Mouse (Mus musculus) macrophage (primary cell): ENCODE results near the gene Cib1. TPM values are rescaled to one million over a fixed set of nuclear protein-coding genes. Genes with fewer than 3 reads are reported as not detected.
A peak's percentile ranks its signal among the peaks of the same experiment; 100 is the strongest.

Experiments
- H3K27ac ChIP-seq: fragments of 350-480 bp; formaldehyde crosslinking; 2 replicates; pipeline ENCODE4 v1.9.0; 2021
- H3K36me3 ChIP-seq: fragments of 350-480 bp; formaldehyde crosslinking; 2 replicates; pipeline ENCODE4 v1.9.0; 2021; ENCODE audit errors: inconsistent target
- H3K4me3 ChIP-seq: fragments of 350-480 bp; formaldehyde crosslinking; 2 replicates; pipeline ENCODE4 v1.9.0; 2021; ENCODE audit errors: inconsistent target
- H3K79me2 ChIP-seq: fragments of 350-480 bp; formaldehyde crosslinking; 2 replicates; pipeline ENCODE4 v1.9.0; 2021; ENCODE audit errors: inconsistent target
- WGBS: methylation state at CpG from one replicate; pipeline ENCODE4 v1.1.7; 2026; ENCODE audit warnings: inconsistent platforms; ENCODE audit not compliant: missing documents; 5-methylcytosine and 5-hydroxymethylcytosine counted together
- polyA plus RNA-seq: library from polyadenylated mRNA; stranded (reverse); fragments of 250-400 nt; gene quantifications from 3 replicates; pipeline ENCODE4 v1.2.4, GENCODE M21; 2018; ENCODE audit warnings: inconsistent platforms
- total RNA-seq, 78 experiments: library from RNA; depleted of rRNA; stranded (reverse); fragments of 250-400 nt; gene quantifications; 1 replicate in 9 of 78; 2 replicates in 24 of 78; 3 replicates in 43 of 78; 4 replicates in 2 of 78; pipeline ENCODE4 v1.2.4; 2018; ENCODE audit warnings: inconsistent platforms in 56 of 78

Cib1 gene
- total RNA-seq (2018; cell fraction: chromatin; rRNA removed) = 10 to 100 TPM in 21 of 26 experiments, 1 to 10 TPM in 5; 5.4 to 28.8 (median 16.3) TPM
- 10 to 100 TPM; 52.6 to 88.8 (median 69.8) TPM for total RNA-seq (2018; cell fraction: cytosol; rRNA removed)
- total RNA-seq (2018; cell fraction: nucleus; rRNA removed) = 10 to 100 TPM in 25 of 26 experiments, 1 to 10 TPM in 1; 9.3 to 41.7 (median 23.8) TPM
- 28.5 to 81.1 TPM (median 68.2 TPM) in 3 replicates for polyA plus RNA-seq

DNA sequence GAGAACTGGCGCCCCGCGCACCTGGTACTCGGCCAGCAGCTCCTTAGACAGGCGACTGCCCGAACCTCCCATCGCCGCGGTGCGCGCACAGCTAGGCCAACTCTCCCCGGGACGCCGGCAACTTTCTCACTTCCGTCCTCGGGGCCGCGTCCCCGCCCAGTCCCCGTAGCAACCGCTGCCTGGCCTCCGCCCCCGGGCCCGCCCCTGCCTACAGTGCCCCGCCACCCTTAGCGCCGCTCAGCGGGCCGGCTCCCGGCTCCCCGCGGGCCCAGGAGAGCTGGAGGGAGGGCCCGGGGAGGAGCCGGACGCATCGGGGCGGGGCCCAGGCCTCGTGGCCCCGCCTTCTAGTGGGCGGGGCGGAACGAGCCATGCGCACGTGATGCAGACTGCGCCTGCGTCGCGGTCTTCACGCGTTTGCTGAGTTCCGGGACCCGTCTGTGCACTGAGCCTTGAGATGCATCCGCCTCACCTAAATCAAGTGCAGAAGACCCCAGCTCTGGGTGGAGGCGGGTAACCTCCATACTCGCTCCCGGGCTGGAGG lies at the start of gene Cib1, which contains the start of gene Gdpgp1:
Gene Cib1 (minus strand): TSS at position 325 of the 541 bp plus-strand sequence.
Gene Gdpgp1 (plus strand): TSS at position 377 of the 541 bp plus-strand sequence.
- peaks cover 13% of the 10 kb centered on the region; the same call in 1 of the 2 replicates for H3K36me3 ChIP-seq
- peak within 1 kb of the TSS; percentile 37 for H3K27ac ChIP-seq
- H3K4me3 ChIP-seq = peak within 1 kb of the TSS; percentile 90
- H3K79me2 ChIP-seq = peaks cover 50% of the 10 kb centered on the region
- WGBS = under 1% methylated on average over 48 of the region's 56 CpGs

DNA sequence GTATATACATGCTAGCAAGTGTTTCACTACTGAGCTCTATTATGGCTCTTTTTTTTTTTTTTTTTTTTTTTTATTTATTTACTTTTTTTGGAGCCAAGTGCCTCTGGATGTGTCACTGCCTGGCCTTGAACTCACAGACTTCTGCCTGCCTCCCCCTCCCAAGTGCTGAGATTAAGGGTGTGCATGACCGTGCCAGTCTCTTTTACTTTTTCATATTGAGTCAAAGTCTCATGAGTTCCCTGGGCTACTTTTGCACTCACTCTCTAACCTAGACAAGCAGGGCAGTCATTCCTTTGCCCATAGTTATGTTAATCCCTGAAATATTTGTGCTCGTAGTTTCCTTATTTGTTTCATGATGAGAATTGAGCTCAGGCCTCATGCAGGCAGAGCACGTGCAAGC lies 49.0 kb upstream of the Cib1 start:
- WGBS = 94% methylated on average over 3 of the region's 3 CpGs
- no peak overlapping the region for H3K4me3 ChIP-seq
- H3K27ac ChIP-seq = no peak overlapping the region
- H3K36me3 ChIP-seq = peaks cover 79% of the 10 kb centered on the region
- H3K79me2 ChIP-seq = no peaks in the 10 kb centered on the region

GRCm38 (mm10) chr7:80280998-80281397 lies 48.4 kb upstream of the Cib1 start:
- Histone ChIP-seq H3K36me3 (peaks cover 79% of the 10 kb centered on the region), H3K27ac (no peak overlapping the region), H3K4me3 (no peak overlapping the region), H3K79me2 (no peaks in the 10 kb centered on the region)
- whole genome bisulfite sequencing = 94% methylated on average over 2 of the region's 2 CpGs

DNA sequence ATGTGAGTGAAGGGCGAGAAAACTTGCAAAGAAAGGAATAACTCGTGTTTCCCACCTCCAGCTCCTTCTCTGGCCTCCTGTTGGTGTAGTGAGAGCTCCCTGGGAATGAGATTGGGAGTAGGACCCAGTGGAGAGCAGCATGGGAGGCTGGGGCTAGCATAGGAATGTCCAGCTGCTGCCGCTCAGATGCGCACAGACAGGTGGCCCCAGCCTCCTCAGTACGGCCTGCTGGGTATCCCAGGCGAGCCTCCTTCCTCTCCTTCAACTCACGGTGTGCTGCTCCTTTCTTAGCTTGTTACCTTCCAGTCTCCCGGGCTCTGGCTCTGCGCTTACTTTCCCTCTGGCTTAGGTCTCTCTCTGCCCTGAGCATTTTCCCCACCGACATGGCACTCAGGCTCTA lies 47.4 kb upstream of the Cib1 start:
- H3K36me3 ChIP-seq = peaks cover 77% of the 10 kb centered on the region

DNA sequence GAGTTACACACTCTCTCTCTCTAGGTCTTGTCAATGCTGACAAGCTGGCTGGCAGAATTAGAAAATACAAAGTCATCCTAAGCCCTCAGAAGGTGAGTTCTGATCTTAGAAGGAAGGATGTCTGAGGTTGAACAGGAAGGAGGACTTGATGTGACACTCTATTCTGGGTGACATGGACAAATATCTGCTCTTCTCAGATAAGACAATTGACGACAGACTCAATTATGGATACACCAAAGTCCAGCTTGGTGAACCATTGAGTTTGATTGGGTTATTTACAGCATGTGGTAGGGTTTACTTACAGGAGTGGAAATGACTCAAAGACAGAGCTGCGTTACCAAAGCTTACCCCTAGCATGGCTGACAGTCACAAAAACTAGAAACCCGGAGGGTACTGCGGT lies 43.8 kb upstream of the Cib1 start:
- Histone ChIP-seq H3K27ac (no peak overlapping the region), H3K36me3 (peaks cover 65% of the 10 kb centered on the region), H3K79me2 (peaks cover 6% of the 10 kb centered on the region; the same call in 1 of the 2 replicates), H3K4me3 (no peak overlapping the region)
- 89% methylated on average over 4 of the region's 4 CpGs for WGBS

More for the DNA sequence above, 47.4 kb upstream of the Cib1 start:
- Histone ChIP-seq H3K79me2 (no peaks in the 10 kb centered on the region), H3K27ac (no peak overlapping the region), H3K4me3 (no peak overlapping the region)
- WGBS = 97% methylated on average over 8 of the region's 10 CpGs

- Histone ChIP-seq H3K27ac (no peak overlapping the region), H3K36me3 (peaks cover 47% of the 10 kb centered on the region), H3K4me3 (no peak overlapping the region), H3K79me2 (peaks cover 25% of the 10 kb centered on the region)
- WGBS = 87% methylated on average over 2 of the region's 2 CpGs
Observed at GRCm38 (mm10) chr7:80273456-80273855, 40.8 kb upstream of the Cib1 start.

GRCm38 (mm10) chr7:80269751-80270255 lies 37.2 kb upstream of the Cib1 start:
- Histone ChIP-seq H3K36me3 (peaks cover 33% of the 10 kb centered on the region), H3K27ac (peak overlapping the region; percentile 66), H3K79me2 (peaks cover 25% of the 10 kb centered on the region), H3K4me3 (peak overlapping the region; percentile 95)
- WGBS = 0% methylated on average over 23 of the region's 23 CpGs

- H3K36me3 ChIP-seq = peaks cover 33% of the 10 kb centered on the region
- H3K27ac ChIP-seq = peak within 1 kb of the TSS; percentile 66
- 2% methylated on average over 21 of the region's 21 CpGs for WGBS
- peaks cover 25% of the 10 kb centered on the region for H3K79me2 ChIP-seq
- peak within 1 kb of the TSS; percentile 95 for H3K4me3 ChIP-seq
Observed at GRCm38 (mm10) chr7:80268897-80269750, 36.5 kb upstream of the Cib1 start, which contains the start of gene Vps33b. Vps33b (plus strand) TSS chr7:80269649.

DNA sequence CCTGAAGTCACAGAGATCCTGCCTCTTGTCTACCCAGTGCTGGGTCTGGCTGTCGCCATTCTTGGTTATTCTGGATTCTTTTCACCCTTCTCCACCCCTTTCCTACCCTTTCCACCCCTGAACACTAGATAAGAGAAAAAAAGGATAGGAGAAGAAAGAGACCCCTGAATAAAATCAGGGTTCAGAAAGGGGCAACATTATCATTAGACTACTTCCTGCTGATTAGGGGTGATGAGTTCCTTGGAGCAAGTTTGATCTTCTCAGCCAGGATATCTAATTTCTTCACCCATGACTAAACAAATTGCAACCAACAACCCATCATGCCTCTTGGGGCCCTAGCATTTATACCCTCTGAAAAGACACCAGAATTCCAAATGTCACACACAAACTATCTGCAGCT lies 35.2 kb upstream of the Cib1 start:
- H3K79me2 ChIP-seq = peaks cover 36% of the 10 kb centered on the region
- H3K36me3 ChIP-seq = peaks cover 24% of the 10 kb centered on the region; the same call in 1 of the 2 replicates
- WGBS = 83% methylated on average over 1 of the region's 1 CpGs
- H3K27ac ChIP-seq = no peak overlapping the region
- H3K4me3 ChIP-seq = no peak overlapping the region

DNA sequence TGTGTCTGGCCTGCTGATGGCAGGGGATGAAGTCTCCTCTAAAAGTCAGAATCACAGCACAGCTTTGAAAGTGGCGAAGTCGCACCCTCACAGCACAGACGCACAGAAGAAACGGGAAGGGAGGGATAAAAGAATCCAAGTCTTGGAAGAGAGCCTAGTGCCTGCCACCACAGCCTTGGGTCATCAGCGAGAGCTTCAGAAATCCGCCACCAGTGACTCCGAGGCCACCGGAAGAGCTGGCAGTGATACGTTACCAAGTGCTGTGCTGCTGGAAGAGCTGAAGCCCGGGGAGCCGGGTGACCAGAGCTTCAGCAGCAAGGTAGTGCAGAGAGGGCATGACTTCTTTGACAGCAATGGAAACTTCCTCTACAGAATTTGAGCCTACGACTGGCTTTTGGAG lies 32.0 kb upstream of the Cib1 start:
- Histone ChIP-seq H3K4me3 (no peak overlapping the region), H3K27ac (no peak overlapping the region), H3K79me2 (peaks cover 29% of the 10 kb centered on the region), H3K36me3 (peaks cover 24% of the 10 kb centered on the region; the same call in 1 of the 2 replicates)
- WGBS = 96% methylated on average over 12 of the region's 12 CpGs

GRCm38 (mm10) chr7:80261372-80261990 lies 28.9 kb upstream of the Cib1 start:
- peak overlapping the region; percentile 46 for H3K27ac ChIP-seq
- peaks cover 29% of the 10 kb centered on the region for H3K79me2 ChIP-seq
- H3K36me3 ChIP-seq = peaks cover 24% of the 10 kb centered on the region; the same call in 1 of the 2 replicates
- under 1% methylated on average over 31 of the region's 32 CpGs for WGBS
- H3K4me3 ChIP-seq = peak overlapping the region; percentile 84

DNA sequence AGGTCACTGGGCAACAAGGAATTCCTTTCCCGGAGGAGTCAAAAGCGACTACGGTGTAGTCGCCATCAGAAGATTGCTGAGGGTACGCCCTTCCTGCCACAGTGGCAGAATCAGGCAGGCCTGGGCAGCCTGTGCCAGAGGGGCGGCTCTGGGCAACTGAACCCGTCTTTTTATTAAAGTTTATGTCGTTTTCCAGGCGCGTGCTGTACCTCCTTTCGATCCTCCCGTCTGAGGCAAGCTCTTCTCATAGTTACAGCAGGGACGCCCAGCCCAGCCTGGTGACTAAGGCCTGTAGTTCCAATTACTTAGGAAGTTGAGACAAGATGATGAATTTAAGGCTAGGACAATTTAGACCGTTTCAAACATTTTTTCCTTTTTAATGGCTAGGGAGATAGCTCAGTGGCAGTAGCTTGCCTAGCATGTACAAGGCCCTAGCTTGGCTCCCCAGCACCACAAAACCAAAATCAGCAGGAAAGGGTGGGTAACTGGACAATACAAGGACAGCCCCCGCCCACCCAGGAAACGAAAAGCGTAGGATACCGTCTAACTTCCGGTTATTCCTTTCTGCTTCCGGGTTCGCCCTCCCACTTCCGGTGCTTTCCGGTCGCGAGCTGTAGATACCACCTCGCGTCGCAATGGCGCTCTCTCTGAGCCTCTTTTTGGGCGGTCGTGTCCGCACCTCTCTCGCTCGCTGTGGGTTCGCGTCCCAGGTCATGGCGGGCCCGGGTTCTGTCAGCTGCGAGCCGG lies 28.2 kb upstream of the Cib1 start, which contains the start of gene Ngrn:
Gene Ngrn (plus strand): TSS at position 591 of the 747 bp plus-strand sequence.
- peak within 1 kb of the TSS; percentile 84 for H3K4me3 ChIP-seq
- H3K79me2 ChIP-seq = peaks cover 29% of the 10 kb centered on the region
- WGBS = 30% methylated on average over 39 of the region's 40 CpGs
- peak within 1 kb of the TSS; percentile 46 for H3K27ac ChIP-seq
- peaks cover 20% of the 10 kb centered on the region; the same call in 1 of the 2 replicates for H3K36me3 ChIP-seq

DNA sequence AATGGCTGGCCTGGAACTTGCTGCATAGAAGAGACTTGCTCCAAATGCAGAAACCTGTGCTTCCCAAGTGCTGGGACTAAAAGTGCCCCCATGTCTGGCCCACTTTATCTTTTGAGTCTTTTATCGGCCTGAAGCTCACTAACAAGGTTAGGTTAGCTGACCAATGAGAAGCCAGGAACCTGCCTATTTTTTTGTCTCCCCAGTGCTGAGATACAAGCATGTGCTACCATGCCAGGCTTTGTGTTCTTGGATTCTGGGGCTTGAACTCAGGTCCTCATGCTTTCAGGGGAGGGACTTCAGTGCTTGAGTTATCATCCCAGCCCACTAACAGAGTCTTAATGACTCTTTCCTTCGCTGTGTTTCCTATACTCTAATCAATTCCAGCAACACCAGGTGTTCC lies 25.1 kb upstream of the Cib1 start:
- Histone ChIP-seq H3K27ac (no peak overlapping the region), H3K79me2 (peaks cover 16% of the 10 kb centered on the region), H3K4me3 (no peak overlapping the region), H3K36me3 (no peaks in the 10 kb centered on the region)
- 94% methylated on average over 2 of the region's 2 CpGs for WGBS
